Mouse (Mus musculus) heart, postnatal 25 days (tissue): ENCODE data around the gene Cep78. TPM values are rescaled to one million over a fixed set of nuclear protein-coding genes. Genes with fewer than 3 reads are reported as not detected.
"Not testable (repeated sequence)": the region's sequence is repeated elsewhere in the genome, so short reads cannot be mapped to it uniquely, and the experiment has no call there.

ENCODE experiments used
- DNase-seq: peaks from one replicate; pipeline ENCODE4 v3.0.0; 2022; ENCODE audit warnings: low spot score
- intact Hi-C: fragments of 180-260 bp; cut with DNase I; formaldehyde crosslinking; loops from one replicate; pipeline ENCODE4 v1.15.1; 2025
- total RNA-seq, 2 experiments: library from RNA; stranded (reverse); gene quantifications; 2 replicates each; pipeline ENCODE4 v1.2.3; 2021

The Cep78 gene
- 1 to 10 TPM; 4.3 to 4.6 TPM for total RNA-seq

GRCm38 (mm10) chr19:15984449-15985171, at the start of gene Cep78:
Cep78 (minus strand) TSS chr19:15984989.
- intact Hi-C loops, result loop anchor here (5.0 to 10.0 kb wide), 2 partner anchors 62 to 2000 kb away; no protein-coding TSS in a partner anchor
- DNase-seq, result peak; percentile 81

- intact Hi-C loops, result loop anchor here (1.0 kb wide), 1 partner anchor 32 kb away; no protein-coding TSS in a partner anchor
- no peak for DNase-seq
These were observed 46.5 kb upstream of the Cep78 start for GRCm38 (mm10) chr19:16031276-16031675.

DNA sequence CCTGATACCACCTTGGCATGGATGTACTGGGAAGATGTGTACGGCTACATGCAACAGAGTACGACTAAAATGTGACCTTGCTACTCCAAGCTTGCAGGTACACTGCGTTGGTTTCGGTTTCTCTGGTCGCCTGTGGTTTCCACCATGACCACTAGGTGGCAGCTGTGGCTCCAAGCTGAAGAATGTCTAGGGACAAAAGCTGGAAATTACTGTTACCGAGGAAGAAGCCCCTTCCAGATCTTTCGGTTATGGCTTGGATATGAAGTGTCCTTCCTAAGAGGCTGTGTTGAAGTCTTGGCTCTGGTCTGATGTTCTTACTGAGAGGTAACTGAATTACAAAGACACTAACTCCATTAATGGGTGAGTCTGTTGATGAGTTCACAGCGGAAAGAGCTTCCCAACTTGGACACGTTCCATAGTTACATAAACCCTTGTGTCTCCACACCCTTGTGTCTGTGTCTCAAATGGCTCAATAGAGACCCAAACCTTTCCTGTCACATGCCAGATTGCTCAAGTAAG, 44.5 kb upstream of the Cep78 start:
- peak; percentile 40 for DNase-seq
- intact Hi-C loops, result not testable (repeated sequence)

DNA sequence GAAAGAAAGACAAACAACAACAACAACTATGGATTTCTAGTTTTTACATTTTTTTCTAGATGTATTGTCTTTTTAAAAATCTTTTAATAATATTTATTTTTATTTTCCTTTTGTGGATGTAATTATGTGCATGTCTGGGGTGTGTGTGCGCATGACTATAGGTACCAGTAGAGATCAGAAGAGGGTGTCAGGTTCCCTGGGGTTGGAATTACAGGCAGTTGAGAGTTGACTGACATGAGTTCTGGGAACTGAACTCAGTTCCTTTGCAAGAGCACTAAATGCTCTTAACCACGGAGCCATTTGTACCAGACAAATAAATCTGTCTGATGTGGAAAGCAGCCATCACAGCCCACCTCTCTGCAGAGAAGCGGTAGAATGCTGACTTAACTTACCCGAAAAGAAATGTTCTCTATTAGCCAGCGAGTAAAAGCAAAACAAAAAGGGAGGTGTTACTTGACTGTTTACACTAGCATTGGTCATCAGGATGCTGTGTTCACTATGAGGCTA, 44.0 kb upstream of the Cep78 start:
- no peak for DNase-seq
- intact Hi-C loops, result no loop called here

GRCm38 (mm10) chr19:16027876-16028670, 43.3 kb upstream of the Cep78 start:
- no peak for DNase-seq
- intact Hi-C loops, result no loop called here

- intact Hi-C loops, result no loop called here
- DNase-seq, result no peak
These were observed 41.5 kb upstream of the Cep78 start for GRCm38 (mm10) chr19:16026276-16026675.

GRCm38 (mm10) chr19:16022178-16022577, 37.4 kb upstream of the Cep78 start:
- DNase-seq, result no peak
- intact Hi-C loops, result no loop called here

DNA sequence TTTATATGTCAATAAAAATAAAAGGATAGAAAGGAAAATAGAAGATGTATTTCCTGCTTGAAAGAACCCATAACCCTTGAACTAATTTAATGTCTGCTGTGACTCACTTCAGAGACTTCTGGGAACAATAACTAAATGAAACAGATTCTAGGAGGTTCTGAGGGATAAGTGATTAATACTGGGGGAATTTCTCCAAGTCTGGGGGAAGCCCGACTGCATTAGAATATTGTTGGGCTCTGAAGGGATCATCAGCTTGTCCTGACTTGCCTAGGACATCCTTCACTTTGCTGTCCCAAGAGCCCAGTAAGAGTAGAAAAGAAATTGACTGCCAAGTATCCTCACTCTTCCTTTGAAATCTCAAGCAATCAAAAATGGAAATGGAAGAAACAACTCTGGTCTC, 31.4 kb upstream of the Cep78 start:
- intact Hi-C loops, result no loop called here
- no peak for DNase-seq

- DNase-seq, result no peak
- intact Hi-C loops, result no loop called here
These were observed 30.6 kb upstream of the Cep78 start for GRCm38 (mm10) chr19:16015191-16015968.

GRCm38 (mm10) chr19:16009746-16010337, 25.1 kb upstream of the Cep78 start:
- intact Hi-C loops, result no loop called here
- DNase-seq, result no peak

DNA sequence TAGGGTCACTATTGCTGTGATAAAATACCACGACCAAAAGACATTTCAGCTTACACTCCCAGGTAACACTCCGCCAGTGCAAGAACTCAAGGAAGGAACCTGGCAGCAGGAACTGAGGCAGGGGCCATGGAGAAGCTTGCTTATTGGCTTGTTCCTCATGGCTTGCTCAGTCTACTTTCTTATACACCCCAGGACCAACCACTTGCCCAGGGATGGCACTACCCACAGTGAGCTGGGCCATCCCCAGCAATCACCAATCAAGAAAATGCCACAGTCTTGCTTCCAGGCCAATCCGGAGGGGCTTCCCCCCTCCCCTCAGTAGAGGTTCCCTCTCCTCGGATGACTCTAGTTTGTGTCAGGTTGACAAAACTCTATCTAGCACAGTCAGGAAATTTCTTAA, 24.3 kb upstream of the Cep78 start:
- intact Hi-C loops, result no loop called here
- no peak for DNase-seq

DNA sequence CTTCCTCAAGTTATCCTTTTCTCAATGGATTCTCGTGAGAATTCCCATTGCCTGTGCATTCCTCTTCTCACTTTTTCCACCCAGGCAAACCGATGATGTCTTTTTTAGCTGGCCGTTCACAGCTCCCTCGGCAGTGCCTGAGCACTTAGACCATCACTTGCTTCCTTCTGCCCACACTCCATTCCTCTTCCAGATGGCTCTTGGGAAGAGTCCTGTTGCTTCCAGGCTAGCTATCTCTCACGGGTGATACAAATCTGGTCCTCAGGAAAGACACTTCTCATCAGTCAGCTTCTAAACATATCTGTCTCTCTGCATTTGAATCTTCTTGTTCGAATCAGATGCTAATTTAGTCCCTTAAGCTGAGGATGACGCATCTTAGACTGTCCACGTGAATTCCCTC, 22.3 kb upstream of the Cep78 start:
- intact Hi-C loops, result no loop called here
- no peak for DNase-seq

DNA sequence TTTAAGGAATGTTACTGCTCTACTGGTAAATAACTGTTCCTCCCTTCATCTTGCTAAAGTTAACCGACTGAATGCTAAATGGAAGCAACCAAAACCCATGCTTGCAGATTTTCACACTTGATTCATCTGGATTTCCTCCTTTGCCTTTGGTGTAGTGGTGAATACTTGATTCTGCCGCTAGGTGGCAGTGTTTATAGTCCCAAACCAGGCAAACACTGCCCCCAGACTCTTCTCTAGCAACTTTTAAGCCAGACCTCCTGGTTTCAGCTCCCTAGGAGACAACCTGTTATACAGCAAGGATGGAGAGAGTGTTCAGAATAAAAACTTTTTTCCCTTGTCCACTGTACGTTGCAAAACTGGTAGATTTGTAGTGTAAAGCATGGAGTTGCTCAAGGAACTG, 13.4 kb upstream of the Cep78 start:
- intact Hi-C loops, result loop anchor here (1.0 to 10.0 kb wide), 2 partner anchors 601 to 787 kb away; partner anchors contain the start of gene Vps13a

DNA sequence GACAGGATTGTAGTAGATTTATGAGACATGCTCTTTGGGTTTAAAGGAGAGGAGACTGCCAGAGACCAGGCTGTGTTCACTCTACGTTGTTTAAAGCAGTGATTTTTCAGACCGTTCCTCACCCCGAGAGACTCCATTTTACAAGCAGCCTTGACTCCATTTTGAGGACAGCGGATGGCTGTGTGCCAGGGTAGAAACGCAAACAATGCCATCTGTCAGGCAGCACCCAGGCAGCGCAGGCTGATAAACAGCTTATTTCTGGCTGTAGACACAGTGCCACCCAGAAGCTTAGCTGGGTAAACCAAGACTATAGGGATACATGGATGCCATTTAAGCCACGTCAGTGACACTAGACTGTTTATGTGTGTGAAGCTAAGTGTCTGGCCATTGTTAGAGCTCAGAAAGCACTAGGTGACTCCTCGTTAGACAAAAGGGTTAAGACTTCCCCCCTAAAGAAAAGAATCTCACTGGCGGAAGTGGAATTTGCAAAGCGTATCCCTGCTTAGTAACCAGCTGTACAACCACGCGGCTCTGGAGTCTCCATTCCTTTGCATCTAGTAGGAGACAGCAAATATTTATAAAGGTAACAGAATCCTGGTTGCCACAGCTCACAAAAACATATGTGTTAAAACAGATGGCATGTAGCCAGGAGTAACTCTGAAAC, 12.2 kb upstream of the Cep78 start:
- no peak for DNase-seq
- intact Hi-C loops, result loop anchor here (10.0 kb wide), 1 partner anchor 788 kb away; the partner anchor contains the start of gene Vps13a

More for the DNA sequence above, 13.4 kb upstream of the Cep78 start:
- no peak for DNase-seq

GRCm38 (mm10) chr19:15990102-15990501, 5.3 kb upstream of the Cep78 start:
- no peak for DNase-seq
- intact Hi-C loops, result loop anchor here (10.0 kb wide), 1 partner anchor 795 kb away; the partner anchor contains the start of gene Vps13a

DNA sequence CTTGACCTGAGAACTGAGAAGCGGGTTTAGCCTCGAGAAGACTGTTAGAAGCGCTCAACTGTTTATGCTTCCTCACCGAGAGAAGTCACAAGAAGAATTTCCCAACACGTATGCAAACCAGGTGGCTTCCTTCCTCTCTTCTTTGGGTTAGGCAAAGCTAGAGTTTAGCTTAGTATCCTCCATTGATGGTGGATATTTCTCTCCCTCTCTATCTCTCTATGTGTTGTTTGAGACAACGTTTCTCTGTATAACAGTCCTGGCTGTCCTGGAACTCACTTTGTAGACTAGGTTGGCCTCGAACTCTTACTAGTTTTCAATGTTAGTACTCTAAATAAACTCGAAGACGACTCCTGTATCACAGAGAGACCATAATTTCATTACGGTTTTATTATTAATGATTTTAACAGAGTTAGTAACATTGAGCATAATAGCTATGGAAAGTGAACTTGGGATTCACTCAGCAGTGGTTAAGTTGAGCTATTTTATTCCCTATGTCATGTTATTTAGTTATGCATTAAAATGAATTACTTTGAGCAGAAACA, 454 bp upstream of the Cep78 start:
- intact Hi-C loops, result loop anchor here (10.0 kb wide), 1 partner anchor 2000 kb away; no protein-coding TSS in a partner anchor

GRCm38 (mm10) chr19:15983739-15984344, 947 bp downstream of the Cep78 start:
- no peak for DNase-seq
- intact Hi-C loops, result loop anchor here (5.0 to 10.0 kb wide), 2 partner anchors 62 to 1999 kb away; no protein-coding TSS in a partner anchor

More for the DNA sequence above, 454 bp upstream of the Cep78 start:
- DNase-seq, result no peak
